Mouse (Mus musculus) NIH3T3 (cell line): ENCODE results near the gene Slc29a4.

ENCODE experiments used
- DNase-seq: peaks from one replicate; pipeline ENCODE4 v3.0.0-alpha.2; 2012; ENCODE audit warnings: low read depth

Gene Slc29a4

GRCm38 (mm10) chr5:142692248-142692647 is at the start of gene Slc29a4:
Gene Slc29a4 (plus strand): TSS chr5:142692512.
- no peak for DNase-seq

GRCm38 (mm10) chr5:142648162-142648561 is 44.1 kb upstream of the Slc29a4 start:
- no peak for DNase-seq

- DNase-seq: no peak
These were observed 42.8 kb upstream of the Slc29a4 start for GRCm38 (mm10) chr5:142649460-142650050.

- DNase-seq: no peak
These were observed 41.9 kb upstream of the Slc29a4 start for GRCm38 (mm10) chr5:142650390-142650789.

- no peak for DNase-seq
These were observed 41.4 kb upstream of the Slc29a4 start for GRCm38 (mm10) chr5:142650794-142651497.

- no peak for DNase-seq
These were observed 40.0 kb upstream of the Slc29a4 start for GRCm38 (mm10) chr5:142652266-142652665.

- DNase-seq: no peak
These were observed 31.5 kb upstream of the Slc29a4 start for GRCm38 (mm10) chr5:142660656-142661434.

GRCm38 (mm10) chr5:142667921-142668320 is 24.4 kb upstream of the Slc29a4 start:
- DNase-seq: no peak

- DNase-seq: no peak
These were observed 23.6 kb upstream of the Slc29a4 start for GRCm38 (mm10) chr5:142668556-142669263.

GRCm38 (mm10) chr5:142669726-142670125 is 22.6 kb upstream of the Slc29a4 start:
- no peak for DNase-seq

- peak; percentile 32 for DNase-seq
These were observed 19.2 kb upstream of the Slc29a4 start for GRCm38 (mm10) chr5:142673082-142673481.

- no peak for DNase-seq
These were observed 14.2 kb upstream of the Slc29a4 start for GRCm38 (mm10) chr5:142678141-142678571.

- DNase-seq: no peak
These were observed 13.2 kb upstream of the Slc29a4 start for GRCm38 (mm10) chr5:142679065-142679464.

- peak; percentile 32 for DNase-seq
These were observed 10.4 kb upstream of the Slc29a4 start for GRCm38 (mm10) chr5:142681911-142682310.

GRCm38 (mm10) chr5:142682529-142682928 is 9.8 kb upstream of the Slc29a4 start:
- DNase-seq: no peak

- no peak for DNase-seq
These were observed 3.4 kb upstream of the Slc29a4 start for GRCm38 (mm10) chr5:142688866-142689265.

- DNase-seq: no peak
These were observed 2.0 kb upstream of the Slc29a4 start for GRCm38 (mm10) chr5:142690343-142690742.

GRCm38 (mm10) chr5:142692971-142693737 is 842 bp downstream of the Slc29a4 start:
- no peak for DNase-seq

GRCm38 (mm10) chr5:142693738-142694430 is 1.6 kb downstream of the Slc29a4 start:
- no peak for DNase-seq

- DNase-seq: peak; percentile 81
These were observed 2.5 kb downstream of the Slc29a4 start for GRCm38 (mm10) chr5:142694627-142695340.
